Mouse (Mus musculus): Measurements from ENCODE around the gene Acot7. TPM values are rescaled to one million over a fixed set of nuclear protein-coding genes. Genes with fewer than 3 reads are reported as not detected.

Acot7 gene
- polyA plus RNA-seq, 2 experiments: 47.3 to 50.3 TPM

DNA sequence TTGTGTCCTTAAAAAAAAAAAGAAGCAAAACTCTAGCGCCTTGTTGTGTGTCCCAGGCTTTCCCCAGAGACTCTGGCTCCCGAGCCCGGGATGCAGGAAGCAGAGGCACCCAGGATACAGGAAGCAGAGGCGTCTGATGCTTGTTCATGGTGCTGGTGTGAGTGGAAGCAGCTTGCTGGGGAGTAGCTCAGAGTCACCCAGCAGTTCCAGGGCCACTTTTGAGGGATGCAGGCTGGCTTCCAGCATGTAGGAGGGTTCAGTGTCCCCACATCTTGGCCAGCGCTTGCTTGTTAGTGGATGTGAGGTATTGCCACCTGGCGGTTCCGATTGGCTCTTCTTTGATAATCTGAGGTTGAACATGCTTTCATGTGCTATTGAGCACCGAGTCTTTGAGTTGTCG is 9.2 kb downstream of the Acot7 start:
- H3K9me3 ChIP-seq (ENCODE audit: control insufficient read depth, low read length): no peaks in the 10 kb centered on the region
- TF ChIP-seq POLR2A (IDR thresholded peaks at IDR 0.05; ENCODE audit: borderline replicate concordance, extremely low read depth, insufficient read depth, insufficient read length): no peak
- no peak for DNase-seq (ENCODE audit: low spot score)
- no peaks in the 10 kb centered on the region for H3K27me3 ChIP-seq (ENCODE audit: control insufficient read depth, insufficient read depth, low read length)
- 84% methylated on average over 9 of the region's 9 CpGs for WGBS
- peaks cover 23% of the 10 kb centered on the region for H3K4me1 ChIP-seq (ENCODE audit: control insufficient read depth, insufficient read depth, low read length)
- H3K4me2 ChIP-seq (replicated peaks; ENCODE audit: low read depth, low read length, severe bottlenecking): peak overlapping the region; percentile 63; the same call in 1 of the 2 replicates
- no peak for ATAC-seq (ENCODE audit: low FRiP score, low read depth)
- H3K4me3 ChIP-seq (replicated peaks; ENCODE audit: low read length): no peak overlapping the region
- H3K27ac ChIP-seq (replicated peaks; ENCODE audit: low read depth, low read length): no peak overlapping the region
- no peak overlapping the region for H3K9ac ChIP-seq (ENCODE audit: low read depth, low read length, severe bottlenecking)
- H3K36me3 ChIP-seq (ENCODE audit: control insufficient read depth, insufficient read depth, low read length): no peaks in the 10 kb centered on the region

DNA sequence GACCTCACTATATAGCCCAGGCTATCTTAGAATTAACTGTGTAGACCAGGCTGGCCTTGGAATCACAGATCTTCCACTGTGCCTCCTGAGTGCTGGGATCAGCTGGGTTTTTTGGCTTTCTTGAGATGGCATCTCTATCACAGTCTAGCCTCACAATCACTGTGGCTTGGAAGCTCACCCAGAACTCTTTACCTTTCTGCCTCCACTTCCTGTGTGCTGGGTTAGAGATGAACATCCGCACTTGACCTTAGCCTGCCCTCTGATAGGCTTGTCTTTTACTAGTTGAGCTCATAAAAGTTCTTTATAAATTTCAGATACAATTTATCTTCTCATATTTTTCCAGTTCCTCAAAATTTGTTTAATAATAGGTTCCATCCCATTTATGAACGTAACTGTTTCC is 10.7 kb downstream of the Acot7 start:
- ATAC-seq (ENCODE audit: low FRiP score, low read depth) (no peak), DNase-seq (ENCODE audit: low spot score) (no peak)
- H3K27me3 ChIP-seq (ENCODE audit: control insufficient read depth, insufficient read depth, low read length): no peaks in the 10 kb centered on the region
- no peaks in the 10 kb centered on the region for H3K36me3 ChIP-seq (ENCODE audit: control insufficient read depth, insufficient read depth, low read length)
- TF ChIP-seq POLR2A (IDR thresholded peaks at IDR 0.05; ENCODE audit: borderline replicate concordance, extremely low read depth, insufficient read depth, insufficient read length): no peak
- H3K4me1 ChIP-seq (ENCODE audit: control insufficient read depth, insufficient read depth, low read length): peaks cover 32% of the 10 kb centered on the region
- no peak overlapping the region for H3K27ac ChIP-seq (replicated peaks; ENCODE audit: low read depth, low read length)
- H3K9ac ChIP-seq (ENCODE audit: low read depth, low read length, severe bottlenecking): no peak overlapping the region
- no peak overlapping the region for H3K4me3 ChIP-seq (replicated peaks; ENCODE audit: low read length)
- no peak overlapping the region for H3K4me2 ChIP-seq (replicated peaks; ENCODE audit: low read depth, low read length, severe bottlenecking)
- H3K9me3 ChIP-seq (ENCODE audit: control insufficient read depth, low read length): no peaks in the 10 kb centered on the region
- WGBS: 90% methylated on average over 2 of the region's 2 CpGs

DNA sequence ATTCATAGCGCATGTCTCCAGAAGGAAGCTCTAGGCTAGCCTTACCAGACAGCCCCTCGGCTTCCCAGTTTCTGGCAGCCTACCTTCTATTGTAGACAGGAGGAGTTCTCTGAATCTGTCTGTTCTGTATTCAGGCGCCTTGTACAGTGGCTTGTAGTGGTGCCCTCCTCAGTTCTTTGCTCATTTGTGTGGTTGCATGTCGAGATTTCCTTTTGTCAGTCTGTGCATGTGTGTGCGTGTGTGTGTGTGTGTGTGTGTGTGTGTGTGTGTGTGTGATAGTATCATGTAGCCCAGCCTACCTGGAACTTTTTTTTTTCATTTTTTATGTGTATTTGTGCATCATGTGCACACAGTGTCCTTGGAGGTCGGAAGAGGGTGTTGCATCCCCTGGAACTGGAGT is 11.1 kb downstream of the Acot7 start:
- DNase-seq (ENCODE audit: low spot score): no peak
- no peaks in the 10 kb centered on the region for H3K36me3 ChIP-seq (ENCODE audit: control insufficient read depth, insufficient read depth, low read length)
- no peak overlapping the region for H3K4me2 ChIP-seq (replicated peaks; ENCODE audit: low read depth, low read length, severe bottlenecking)
- peaks cover 32% of the 10 kb centered on the region for H3K4me1 ChIP-seq (ENCODE audit: control insufficient read depth, insufficient read depth, low read length)
- no peak overlapping the region for H3K27ac ChIP-seq (replicated peaks; ENCODE audit: low read depth, low read length)
- H3K4me3 ChIP-seq (replicated peaks; ENCODE audit: low read length): no peak overlapping the region
- TF ChIP-seq POLR2A (IDR thresholded peaks at IDR 0.05; ENCODE audit: borderline replicate concordance, extremely low read depth, insufficient read depth, insufficient read length): no peak
- H3K9me3 ChIP-seq (ENCODE audit: control insufficient read depth, low read length): no peaks in the 10 kb centered on the region
- no peak for ATAC-seq (ENCODE audit: low FRiP score, low read depth)
- no peak overlapping the region for H3K9ac ChIP-seq (ENCODE audit: low read depth, low read length, severe bottlenecking)
- no peaks in the 10 kb centered on the region for H3K27me3 ChIP-seq (ENCODE audit: control insufficient read depth, insufficient read depth, low read length)
- 83% methylated on average over 6 of the region's 6 CpGs for WGBS

DNA sequence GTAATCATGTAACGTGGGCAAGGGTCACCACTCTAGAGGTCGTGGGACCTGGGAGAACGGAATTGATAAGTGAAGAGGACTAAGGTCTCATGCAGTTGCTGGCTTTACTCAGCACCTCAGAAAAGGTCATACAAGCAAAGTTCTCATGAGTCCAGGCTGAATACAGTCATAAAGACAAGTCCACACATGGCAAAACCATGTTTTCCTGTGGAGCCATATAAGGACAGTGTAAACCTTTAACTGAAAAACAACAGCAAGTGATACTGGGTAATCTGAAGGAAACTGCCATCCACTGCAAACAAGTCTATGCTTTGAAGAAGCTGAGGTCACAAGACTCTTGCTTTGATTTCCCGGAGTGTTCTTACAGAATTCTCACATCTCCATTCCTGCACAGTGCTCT is 11.8 kb downstream of the Acot7 start:
- Histone ChIP-seq H3K9ac (ENCODE audit: low read depth, low read length, severe bottlenecking) (no peak overlapping the region), H3K27me3 (ENCODE audit: control insufficient read depth, insufficient read depth, low read length) (no peaks in the 10 kb centered on the region), H3K4me2 (replicated peaks; ENCODE audit: low read depth, low read length, severe bottlenecking) (no peak overlapping the region), H3K27ac (replicated peaks; ENCODE audit: low read depth, low read length) (no peak overlapping the region), H3K36me3 (ENCODE audit: control insufficient read depth, insufficient read depth, low read length) (no peaks in the 10 kb centered on the region), H3K9me3 (ENCODE audit: control insufficient read depth, low read length) (no peaks in the 10 kb centered on the region), H3K4me3 (replicated peaks; ENCODE audit: low read length) (no peak overlapping the region), H3K4me1 (ENCODE audit: control insufficient read depth, insufficient read depth, low read length) (peaks cover 32% of the 10 kb centered on the region)
- no peak for TF ChIP-seq POLR2A (IDR thresholded peaks at IDR 0.05; ENCODE audit: borderline replicate concordance, extremely low read depth, insufficient read depth, insufficient read length)
- ATAC-seq (ENCODE audit: low FRiP score, low read depth) (no peak), DNase-seq (ENCODE audit: low spot score) (no peak)
- 85% methylated on average over 4 of the region's 4 CpGs for WGBS

DNA sequence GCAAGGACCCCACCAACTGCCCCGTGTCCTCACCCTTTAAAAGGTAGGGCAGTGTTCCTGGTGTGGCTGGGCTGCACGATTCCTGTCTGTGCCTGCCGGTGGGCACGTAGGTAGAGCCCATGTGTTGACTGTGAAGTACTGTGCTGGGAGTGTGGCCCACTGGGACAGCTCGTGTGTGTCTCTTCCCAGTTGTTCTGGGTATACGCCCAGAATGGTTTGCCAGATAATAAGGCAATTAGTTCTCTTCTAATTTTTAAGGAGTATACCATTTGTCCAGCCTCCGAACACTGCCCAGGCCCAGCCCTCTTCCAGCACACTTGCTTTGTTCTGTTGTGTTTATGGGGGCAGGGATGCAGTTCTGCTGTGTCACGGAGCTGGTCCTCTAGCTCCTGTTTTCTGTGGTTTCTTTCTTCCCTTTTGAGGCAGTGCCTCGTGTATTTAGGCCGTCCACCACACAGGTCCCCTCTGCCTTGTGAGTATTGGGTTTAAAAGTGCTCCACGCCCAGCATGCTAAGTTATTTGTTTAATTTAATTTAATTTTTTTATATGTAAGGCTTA is 12.2 kb downstream of the Acot7 start:
- H3K27me3 ChIP-seq (ENCODE audit: control insufficient read depth, insufficient read depth, low read length): no peaks in the 10 kb centered on the region
- TF ChIP-seq POLR2A (IDR thresholded peaks at IDR 0.05; ENCODE audit: borderline replicate concordance, extremely low read depth, insufficient read depth, insufficient read length): no peak
- H3K4me3 ChIP-seq (replicated peaks; ENCODE audit: low read length): no peak overlapping the region
- DNase-seq (ENCODE audit: low spot score) (no peak), ATAC-seq (ENCODE audit: low FRiP score, low read depth) (no peak)
- WGBS: 66% methylated on average over 11 of the region's 11 CpGs
- H3K9ac ChIP-seq (ENCODE audit: low read depth, low read length, severe bottlenecking): no peak overlapping the region
- no peak overlapping the region for H3K4me2 ChIP-seq (replicated peaks; ENCODE audit: low read depth, low read length, severe bottlenecking)
- no peak overlapping the region for H3K27ac ChIP-seq (replicated peaks; ENCODE audit: low read depth, low read length)
- H3K36me3 ChIP-seq (ENCODE audit: control insufficient read depth, insufficient read depth, low read length): no peaks in the 10 kb centered on the region
- H3K9me3 ChIP-seq (ENCODE audit: control insufficient read depth, low read length): no peaks in the 10 kb centered on the region
- H3K4me1 ChIP-seq (ENCODE audit: control insufficient read depth, insufficient read depth, low read length): peaks cover 29% of the 10 kb centered on the region

DNA sequence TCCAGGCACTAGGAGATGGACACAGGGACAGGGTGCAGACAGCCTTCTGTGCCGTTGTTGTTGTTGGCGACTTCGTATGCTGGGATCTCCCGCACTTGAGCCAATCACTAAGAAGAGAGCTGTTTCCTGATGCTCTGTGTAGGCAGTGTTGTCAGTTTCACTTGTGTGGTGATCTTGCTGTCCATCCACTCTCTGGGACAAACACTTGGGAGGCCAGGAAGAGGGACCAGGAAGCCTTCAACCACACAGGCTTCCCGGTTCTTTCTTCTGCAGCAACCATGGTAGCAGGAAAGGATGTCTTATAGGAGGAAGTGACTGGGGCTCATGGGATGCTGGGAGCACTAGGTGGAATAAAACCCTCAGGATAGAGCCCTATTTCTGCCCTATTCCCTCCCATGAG is 12.8 kb downstream of the Acot7 start:
- peaks cover 24% of the 10 kb centered on the region for H3K4me1 ChIP-seq (ENCODE audit: control insufficient read depth, insufficient read depth, low read length)
- no peak for DNase-seq (ENCODE audit: low spot score)
- no peak overlapping the region for H3K4me3 ChIP-seq (replicated peaks; ENCODE audit: low read length)
- no peak overlapping the region for H3K4me2 ChIP-seq (replicated peaks; ENCODE audit: low read depth, low read length, severe bottlenecking)
- no peak for ATAC-seq (ENCODE audit: low FRiP score, low read depth)
- 78% methylated on average over 5 of the region's 5 CpGs for WGBS
- H3K27me3 ChIP-seq (ENCODE audit: control insufficient read depth, insufficient read depth, low read length): no peaks in the 10 kb centered on the region
- no peak overlapping the region for H3K27ac ChIP-seq (replicated peaks; ENCODE audit: low read depth, low read length)
- no peaks in the 10 kb centered on the region for H3K36me3 ChIP-seq (ENCODE audit: control insufficient read depth, insufficient read depth, low read length)
- TF ChIP-seq POLR2A (IDR thresholded peaks at IDR 0.05; ENCODE audit: borderline replicate concordance, extremely low read depth, insufficient read depth, insufficient read length): no peak
- H3K9ac ChIP-seq (ENCODE audit: low read depth, low read length, severe bottlenecking): no peak overlapping the region
- H3K9me3 ChIP-seq (ENCODE audit: control insufficient read depth, low read length): no peaks in the 10 kb centered on the region
